Mouse (Mus musculus) hindbrain, embryonic 12.5 days (tissue): ENCODE measurements around the gene Mafb. TPM values are rescaled to one million over a fixed set of nuclear protein-coding genes. Genes with fewer than 3 reads are reported as not detected.

Source experiments
- ATAC-seq: fragments of 200-750 bp; cut with Nextera tagmentation; 2 replicates; pipeline ENCODE4 v1.8.0; 2017; ENCODE audit warnings: moderate TSS enrichment; ENCODE audit not compliant: low FRiP score
- H3K27ac ChIP-seq: fragments of 300-500 bp; sonication (generic); 2 replicates; pipeline ENCODE4 v1.5.1; 2016; ENCODE audit warnings: mild to moderate bottlenecking
- H3K27me3 ChIP-seq: fragments of 300-500 bp; sonication (generic); 2 replicates; pipeline ENCODE4 v1.6.1; 2016; ENCODE audit warnings: mild to moderate bottlenecking
- H3K36me3 ChIP-seq: fragments of 300-500 bp; sonication (generic); 2 replicates; pipeline ENCODE4 v1.6.1; 2016; ENCODE audit warnings: mild to moderate bottlenecking
- H3K4me1 ChIP-seq: fragments of 300-500 bp; sonication (generic); 2 replicates; pipeline ENCODE4 v1.6.1; 2016
- H3K4me2 ChIP-seq: fragments of 300-500 bp; sonication (generic); replicated peaks from 2 replicates; pipeline ENCODE4 v1.6.1; 2016; ENCODE audit warnings: mild to moderate bottlenecking
- H3K4me3 ChIP-seq: fragments of 300-500 bp; sonication (generic); 2 replicates; pipeline ENCODE4 v1.5.1; 2016; ENCODE audit warnings: mild to moderate bottlenecking
- H3K9ac ChIP-seq: fragments of 300-500 bp; sonication (generic); 2 replicates; pipeline ENCODE4 v1.6.1; 2016; ENCODE audit warnings: mild to moderate bottlenecking, moderate library complexity
- H3K9me3 ChIP-seq: fragments of 300-500 bp; sonication (generic); replicated peaks from 2 replicates; pipeline ENCODE4 v1.6.1; 2016; ENCODE audit warnings: mild to moderate bottlenecking
- WGBS: fragments of 180-500 bp; shearing (Covaris S2); methylation state at CpG from one replicate; pipeline ENCODE4 v1.1.7; 2016; 5-methylcytosine and 5-hydroxymethylcytosine counted together
- polyA plus RNA-seq: library from polyadenylated mRNA; unstranded; fragments of >200 nt; fragmentation: Nextera tagmentation; extraction: Ambion mirVana; gene quantifications from 2 replicates; pipeline ENCODE4 v1.2.1, GENCODE M21; 2016

The Mafb gene
- polyA plus RNA-seq, 1 experiment from 2014 or later, result 17.9 TPM

GRCm38 (mm10) chr2:160376236-160376635 is 9.4 kb upstream of the Mafb start:
- H3K27me3 ChIP-seq, result peaks cover 83% of the 10 kb centered on the region
- 0 out of 2 replicates have a peak, but pooled peaks cover 5% of the 10 kb centered on the region for H3K4me1 ChIP-seq
- no peak overlapping the region for H3K27ac ChIP-seq
- no peak overlapping the region for H3K9ac ChIP-seq
- no peak overlapping the region for H3K4me3 ChIP-seq
- no peaks in the 10 kb centered on the region for H3K36me3 ChIP-seq
- no peaks in the 10 kb centered on the region for H3K9me3 ChIP-seq
- 45% methylated on average over 5 of the region's 5 CpGs for WGBS
- no peak overlapping the region for H3K4me2 ChIP-seq
- no peak for ATAC-seq

GRCm38 (mm10) chr2:160369653-160370420 is 3.0 kb upstream of the Mafb start:
- Histone ChIP-seq H3K9me3 (no peaks in the 10 kb centered on the region), H3K4me3 (peak overlapping the region; percentile 28), H3K27me3 (peaks cover 81% of the 10 kb centered on the region), H3K4me2 (peak overlapping the region; percentile 96), H3K27ac (no peak overlapping the region), H3K9ac (peak overlapping the region; percentile 9; the same call in 1 of the 2 replicates), H3K4me1 (peaks cover 36% of the 10 kb centered on the region), H3K36me3 (no peaks in the 10 kb centered on the region)
- 2% methylated on average over 25 of the region's 25 CpGs for WGBS
- ATAC-seq, result no peak

GRCm38 (mm10) chr2:160368422-160369357 is 1.8 kb upstream of the Mafb start:
- Histone ChIP-seq H3K4me2 (peak overlapping the region; percentile 96), H3K9me3 (no peaks in the 10 kb centered on the region), H3K4me1 (peaks cover 39% of the 10 kb centered on the region), H3K4me3 (peak overlapping the region; percentile 28), H3K9ac (peak overlapping the region; percentile 9; the same call in 1 of the 2 replicates), H3K27me3 (peaks cover 75% of the 10 kb centered on the region), H3K27ac (no peak overlapping the region), H3K36me3 (no peaks in the 10 kb centered on the region)
- no peak for ATAC-seq
- WGBS, result under 1% methylated on average over 52 of the region's 52 CpGs

- Histone ChIP-seq H3K9me3 (no peaks in the 10 kb centered on the region), H3K27me3 (peaks cover 73% of the 10 kb centered on the region), H3K36me3 (no peaks in the 10 kb centered on the region), H3K4me3 (peak overlapping the region; percentile 58), H3K27ac (peak overlapping the region; percentile 87), H3K9ac (peak overlapping the region; percentile 77), H3K4me1 (peaks cover 39% of the 10 kb centered on the region), H3K4me2 (peak overlapping the region; percentile 96)
- under 1% methylated on average over 45 of the region's 45 CpGs for WGBS
- ATAC-seq, result peak; percentile 71
Observed at GRCm38 (mm10) chr2:160367448-160368208, 763 bp upstream of the Mafb start.

- Histone ChIP-seq H3K27me3 (peaks cover 73% of the 10 kb centered on the region), H3K9ac (peak overlapping the region; percentile 77), H3K9me3 (no peaks in the 10 kb centered on the region), H3K4me2 (peak overlapping the region; percentile 96), H3K36me3 (no peaks in the 10 kb centered on the region), H3K4me1 (peaks cover 39% of the 10 kb centered on the region), H3K27ac (peak overlapping the region; percentile 87), H3K4me3 (peak overlapping the region; percentile 58)
- WGBS, result 1% methylated on average over 84 of the region's 95 CpGs
- ATAC-seq, result peak; percentile 6; the same call in 1 of the 2 replicates
Observed at GRCm38 (mm10) chr2:160366111-160366979, 520 bp downstream of the Mafb start.

GRCm38 (mm10) chr2:160365107-160365911 is 1.6 kb downstream of the Mafb start:
- H3K9ac ChIP-seq, result peak overlapping the region; percentile 77
- under 1% methylated on average over 50 of the region's 50 CpGs for WGBS
- no peaks in the 10 kb centered on the region for H3K36me3 ChIP-seq
- no peak overlapping the region for H3K27ac ChIP-seq
- H3K4me3 ChIP-seq, result peak overlapping the region; percentile 58
- H3K27me3 ChIP-seq, result peaks cover 73% of the 10 kb centered on the region
- H3K4me2 ChIP-seq, result peak overlapping the region; percentile 96
- no peak for ATAC-seq
- peaks cover 42% of the 10 kb centered on the region for H3K4me1 ChIP-seq
- no peaks in the 10 kb centered on the region for H3K9me3 ChIP-seq

GRCm38 (mm10) chr2:160364666-160365065 is 2.2 kb downstream of the Mafb start:
- peak overlapping the region; percentile 96 for H3K4me2 ChIP-seq
- H3K36me3 ChIP-seq, result no peaks in the 10 kb centered on the region
- H3K9ac ChIP-seq, result no peak overlapping the region
- peak overlapping the region; percentile 58 for H3K4me3 ChIP-seq
- 2% methylated on average over 12 of the region's 12 CpGs for WGBS
- ATAC-seq, result no peak
- H3K27me3 ChIP-seq, result peaks cover 73% of the 10 kb centered on the region
- H3K27ac ChIP-seq, result no peak overlapping the region
- H3K4me1 ChIP-seq, result peaks cover 43% of the 10 kb centered on the region
- no peaks in the 10 kb centered on the region for H3K9me3 ChIP-seq

- Histone ChIP-seq H3K4me3 (peak overlapping the region; percentile 58), H3K9me3 (no peaks in the 10 kb centered on the region), H3K9ac (no peak overlapping the region), H3K27me3 (peaks cover 73% of the 10 kb centered on the region), H3K4me1 (peaks cover 38% of the 10 kb centered on the region), H3K27ac (no peak overlapping the region), H3K36me3 (no peaks in the 10 kb centered on the region), H3K4me2 (peak overlapping the region; percentile 96)
- 1% methylated on average over 9 of the region's 9 CpGs for WGBS
- no peak for ATAC-seq
Observed at GRCm38 (mm10) chr2:160364128-160364650, 2.7 kb downstream of the Mafb start.

GRCm38 (mm10) chr2:160363201-160363600 is 3.7 kb downstream of the Mafb start:
- 10% methylated on average over 4 of the region's 4 CpGs for WGBS
- Histone ChIP-seq H3K27ac (no peak overlapping the region), H3K4me2 (no peak overlapping the region), H3K27me3 (peaks cover 73% of the 10 kb centered on the region), H3K4me1 (peaks cover 37% of the 10 kb centered on the region), H3K36me3 (no peaks in the 10 kb centered on the region), H3K9me3 (no peaks in the 10 kb centered on the region), H3K4me3 (no peak overlapping the region), H3K9ac (no peak overlapping the region)
- ATAC-seq, result no peak

GRCm38 (mm10) chr2:160361442-160362121 is 5.3 kb downstream of the Mafb start:
- WGBS, result 6% methylated on average over 16 of the region's 16 CpGs

More at GRCm38 (mm10) chr2:160361442-160362121, 5.3 kb downstream of the Mafb start:
- ATAC-seq, result no peak
- Histone ChIP-seq H3K9me3 (no peaks in the 10 kb centered on the region), H3K9ac (no peak overlapping the region), H3K36me3 (no peaks in the 10 kb centered on the region), H3K4me2 (no peak overlapping the region), H3K4me1 (peaks cover 43% of the 10 kb centered on the region), H3K27me3 (peaks cover 82% of the 10 kb centered on the region), H3K4me3 (no peak overlapping the region), H3K27ac (no peak overlapping the region)
